Mouse (Mus musculus): Measurements from ENCODE around the gene Ebf4.
"Not testable (repeated sequence)": the region's sequence is repeated elsewhere in the genome, so short reads cannot be mapped to it uniquely, and the experiment has no call there.

Ebf4 gene

GRCm38 (mm10) chr2:130295331-130296133 lies 563 bp downstream of the Ebf4 start:
- DNase-seq, result peak; percentile 20 to 36

GRCm38 (mm10) chr2:130296134-130296745 lies 1.3 kb downstream of the Ebf4 start:
- no peak for DNase-seq

GRCm38 (mm10) chr2:130297580-130297979 lies 2.6 kb downstream of the Ebf4 start:
- DNase-seq, result no peak

GRCm38 (mm10) chr2:130303014-130303413 lies 8.0 kb downstream of the Ebf4 start:
- no peak for DNase-seq

GRCm38 (mm10) chr2:130327057-130327456 lies 32.1 kb downstream of the Ebf4 start:
- DNase-seq, result no peak

- DNase-seq, result no peak
Measured at GRCm38 (mm10) chr2:130329502-130329901, 34.5 kb downstream of the Ebf4 start.

- no peak for DNase-seq
Measured at GRCm38 (mm10) chr2:130335112-130335511, 40.1 kb downstream of the Ebf4 start.

- DNase-seq, result no peak
Measured at GRCm38 (mm10) chr2:130340464-130341219, 45.7 kb downstream of the Ebf4 start.

GRCm38 (mm10) chr2:130341220-130341580 lies 46.2 kb downstream of the Ebf4 start:
- DNase-seq, result no peak

GRCm38 (mm10) chr2:130350376-130350775 lies 55.4 kb downstream of the Ebf4 start:
- no peak for DNase-seq

GRCm38 (mm10) chr2:130351758-130352339 lies 56.9 kb downstream of the Ebf4 start:
- DNase-seq, result no peak

- DNase-seq, result no peak
Measured at GRCm38 (mm10) chr2:130353411-130353810, 58.4 kb downstream of the Ebf4 start.

- DNase-seq, result no peak
Measured at GRCm38 (mm10) chr2:130353889-130354288, 58.9 kb downstream of the Ebf4 start.

GRCm38 (mm10) chr2:130357551-130357950 lies 62.6 kb downstream of the Ebf4 start:
- DNase-seq, result no peak

GRCm38 (mm10) chr2:130358852-130359251 lies 63.9 kb downstream of the Ebf4 start:
- no peak for DNase-seq

GRCm38 (mm10) chr2:130362511-130363026 lies 67.6 kb downstream of the Ebf4 start:
- peak in 1 of 2 experiments; percentile 17 for DNase-seq

GRCm38 (mm10) chr2:130365211-130366094 lies 70.5 kb downstream of the Ebf4 start:
- DNase-seq, result no peak

- no peak for DNase-seq
Measured at GRCm38 (mm10) chr2:130367386-130367785, 72.4 kb downstream of the Ebf4 start.

GRCm38 (mm10) chr2:130373026-130373425 lies 78.1 kb downstream of the Ebf4 start:
- DNase-seq, result not testable (repeated sequence)

GRCm38 (mm10) chr2:130374951-130375350 lies 80.0 kb downstream of the Ebf4 start:
- no peak for DNase-seq

GRCm38 (mm10) chr2:130383205-130383604 lies 88.2 kb downstream of the Ebf4 start:
- DNase-seq, result no peak

- no peak for DNase-seq
Measured at GRCm38 (mm10) chr2:130383895-130384294, 88.9 kb downstream of the Ebf4 start.
